Mouse (Mus musculus) ES-E14 (cell line): ENCODE results near the gene Mms22l.

Source experiments
- CHD2 ChIP-seq: IDR thresholded peaks from 2 replicates; pipeline ENCODE4 v1.6.1; 2014; ENCODE audit warnings: mild to moderate bottlenecking, low read depth, low read length, inconsistent platforms
- HCFC1 ChIP-seq: IDR thresholded peaks from 2 replicates; pipeline ENCODE4 v1.6.1; 2012; ENCODE audit warnings: low read length, inconsistent platforms, borderline replicate concordance; ENCODE audit not compliant: insufficient read depth
- MAFK ChIP-seq: IDR thresholded peaks from 2 replicates; pipeline ENCODE4 v1.6.1; 2014; ENCODE audit warnings: mild to moderate bottlenecking, low read depth, low read length, inconsistent platforms; ENCODE audit not compliant: insufficient read depth
- ZC3H11A ChIP-seq: IDR thresholded peaks from 2 replicates; pipeline ENCODE4 v1.6.1; 2012; ENCODE audit warnings: low read depth, mild to moderate bottlenecking, inconsistent platforms, low read length, borderline replicate concordance

DNA sequence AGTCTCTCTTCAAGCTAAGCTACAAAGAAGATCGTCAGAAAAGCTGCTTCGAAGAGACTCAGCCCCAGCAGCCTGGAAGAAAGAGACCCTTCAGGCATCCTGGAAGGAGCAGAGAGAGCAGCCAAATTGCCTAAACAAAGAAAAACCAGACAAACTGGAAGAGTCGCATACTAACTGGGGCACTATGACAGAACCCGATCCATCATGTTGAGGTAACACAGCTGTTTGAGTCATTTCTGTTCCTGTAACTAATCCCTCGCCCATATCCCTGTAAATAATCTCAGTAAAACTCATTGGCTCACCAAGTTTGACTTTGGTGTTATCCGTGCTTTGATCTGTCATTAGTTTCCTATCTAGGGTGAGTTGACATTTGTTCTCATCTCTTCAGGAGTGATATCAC is 123.8 kb downstream of the Mms22l start:
- no peak for TF ChIP-seq ZC3H11A
- no peak for TF ChIP-seq CHD2
- TF ChIP-seq HCFC1, result no peak
- no peak for TF ChIP-seq MAFK
